Mouse (Mus musculus): Measurements from ENCODE around the gene Ahnak2. TPM values are rescaled to one million over a fixed set of nuclear protein-coding genes. Genes with fewer than 3 reads are reported as not detected.

The Ahnak2 gene
- total and polyA plus RNA-seq, 3 experiments = 2.6 to 11.4 TPM; not detected in 1

DNA sequence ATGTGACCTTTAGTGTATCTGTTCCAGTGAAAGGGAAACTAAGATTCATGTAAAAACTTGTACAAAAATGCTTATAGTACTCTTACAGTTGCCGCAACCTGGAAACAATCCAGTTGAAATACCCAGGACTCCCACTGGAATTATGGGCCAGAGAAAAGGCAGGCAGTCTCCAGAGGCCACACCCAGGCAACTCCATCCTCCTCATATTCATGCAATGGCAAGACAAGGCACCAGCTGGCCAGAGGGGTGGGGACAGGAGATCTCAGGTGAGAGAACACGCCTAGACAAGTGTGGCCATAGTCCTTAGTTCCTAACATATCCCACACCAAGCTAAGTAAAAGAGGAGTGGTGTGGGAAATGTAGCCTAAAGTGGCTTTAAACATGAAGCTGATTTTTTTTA, 20.2 kb upstream of the Ahnak2 start (continued):
- TF ChIP-seq SMC3 (IDR thresholded peaks at IDR 0.05; ENCODE audit: low read depth, low read length) (no peak), ZC3H11A (IDR thresholded peaks at IDR 0.05; ENCODE audit: low read depth, low read length) (no peak)

DNA sequence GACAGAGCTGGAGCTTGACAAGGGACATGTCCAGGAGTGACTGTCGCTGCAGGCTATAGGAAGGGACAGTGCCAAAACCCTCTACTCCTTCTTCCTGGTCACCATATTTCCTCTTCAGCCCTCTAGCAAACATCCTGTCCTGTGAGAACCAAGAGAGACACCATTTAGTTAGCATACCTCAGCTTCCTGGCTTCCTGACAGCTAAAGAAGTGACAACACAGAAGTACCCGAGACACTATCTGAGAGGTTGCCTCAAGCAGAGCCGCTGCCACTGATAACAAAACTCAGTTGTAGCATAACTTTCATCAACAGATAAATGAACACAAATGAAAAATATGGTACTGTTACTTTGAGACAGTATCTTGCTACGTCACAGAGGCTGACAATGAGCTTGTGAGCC, 19.5 kb upstream of the Ahnak2 start:
- H3K4me1 ChIP-seq (ENCODE audit: control insufficient read depth in 1 of 2, insufficient read depth in 2 of 2, low read length in 2 of 2) = peaks cover 21 to 36% of the 10 kb centered on the region in 2 experiments
- no peak overlapping the region for H3K27ac ChIP-seq (ENCODE audit: control insufficient read depth, low read depth, low read length)
- peaks cover 64% of the 10 kb centered on the region for H3K79me2 ChIP-seq (ENCODE audit: control insufficient read depth, insufficient read depth, low read length, poor library complexity)
- peak; percentile 61 for DNase-seq (ENCODE audit: low read depth, low spot score)
- H3K9me3 ChIP-seq (replicated peaks; ENCODE audit: insufficient read depth, low read length) = no peaks in the 10 kb centered on the region
- peaks cover 51 to 58% of the 10 kb centered on the region in 2 experiments for H3K36me3 ChIP-seq (ENCODE audit: control insufficient read depth in 1 of 2, insufficient read depth in 2 of 2, low read length in 2 of 2)
- 0 out of 2 replicates have a peak, but pooled peaks have one; percentile 13 for TF ChIP-seq POLR2AphosphoS5 (IDR thresholded peaks at IDR 0.05; ENCODE audit: borderline replicate concordance, low read depth, low read length)
- no peak for TF ChIP-seq EP300 (IDR thresholded peaks at IDR 0.05; ENCODE audit: low read depth in 1 of 2, low read length in 2 of 2)
- no peak for TF ChIP-seq RAD21 (IDR thresholded peaks at IDR 0.05; ENCODE audit: low read depth, low read length)
- H3K27me3 ChIP-seq (ENCODE audit: control insufficient read depth in 1 of 2, insufficient read depth in 2 of 2, low read length in 2 of 2) = no peaks in the 10 kb centered on the region
- H3K4me3 ChIP-seq (ENCODE audit: control insufficient read depth in 1 of 2, insufficient read depth in 1 of 2, low read depth in 2 of 2, low read length in 2 of 2) = no peak overlapping the region
- no peak overlapping the region for H3K9ac ChIP-seq (ENCODE audit: control insufficient read depth, low read depth, low read length, poor library complexity, severe bottlenecking)

DNA sequence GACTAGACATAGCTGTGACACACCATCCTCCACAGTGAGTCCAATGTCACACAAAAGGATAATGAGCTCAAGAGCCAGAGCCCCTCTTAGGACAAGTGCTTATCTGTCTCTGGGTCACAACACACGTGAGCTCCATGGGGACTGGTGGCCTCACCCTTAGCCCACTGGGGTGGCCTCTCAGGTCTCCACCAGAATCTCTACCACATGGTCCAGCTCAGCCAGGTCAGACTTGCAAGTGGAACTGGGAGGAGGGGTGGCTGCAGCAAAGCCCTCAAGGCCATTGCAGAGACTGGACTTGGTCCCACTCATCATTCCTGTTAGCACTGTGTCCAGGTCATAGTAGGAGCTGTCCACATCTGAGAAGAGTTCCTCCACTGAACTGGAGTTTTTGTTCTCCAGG, 18.8 kb upstream of the Ahnak2 start:
- Histone ChIP-seq H3K36me3 (ENCODE audit: control insufficient read depth in 1 of 2, insufficient read depth in 2 of 2, low read length in 2 of 2) (peaks cover 44 to 53% of the 10 kb centered on the region in 2 experiments), H3K27me3 (ENCODE audit: control insufficient read depth in 1 of 2, insufficient read depth in 2 of 2, low read length in 2 of 2) (no peaks in the 10 kb centered on the region), H3K4me3 (ENCODE audit: control insufficient read depth in 1 of 2, insufficient read depth in 1 of 2, low read depth in 2 of 2, low read length in 2 of 2) (no peak overlapping the region), H3K9ac (ENCODE audit: control insufficient read depth, low read depth, low read length, poor library complexity, severe bottlenecking) (no peak overlapping the region), H3K4me1 (ENCODE audit: control insufficient read depth in 1 of 2, insufficient read depth in 2 of 2, low read length in 2 of 2) (peaks cover 20 to 29% of the 10 kb centered on the region in 2 experiments), H3K27ac (ENCODE audit: control insufficient read depth, low read depth, low read length) (no peak overlapping the region), H3K9me3 (replicated peaks; ENCODE audit: insufficient read depth, low read length) (no peaks in the 10 kb centered on the region), H3K79me2 (ENCODE audit: control insufficient read depth, insufficient read depth, low read length, poor library complexity) (peaks cover 57% of the 10 kb centered on the region)
- TF ChIP-seq E2F4 (IDR thresholded peaks at IDR 0.05; ENCODE audit: borderline replicate concordance, low read depth, low read length) (no peak), CHD2 (IDR thresholded peaks at IDR 0.05; ENCODE audit: low read length) (no peak), USF2 (IDR thresholded peaks at IDR 0.05; ENCODE audit: borderline replicate concordance in 1 of 2, insufficient read depth in 1 of 2, low read depth in 1 of 2, low read length in 2 of 2) (no peak), TAL1 (IDR thresholded peaks at IDR 0.05; ENCODE audit: low read length) (no peak), EP300 (IDR thresholded peaks at IDR 0.05; ENCODE audit: low read depth in 1 of 2, low read length in 2 of 2) (no peak), TBP (IDR thresholded peaks at IDR 0.05; ENCODE audit: low read depth, low read length) (no peak), USF1 (IDR thresholded peaks at IDR 0.05; ENCODE audit: low read depth, low read length) (no peak), ZC3H11A (IDR thresholded peaks at IDR 0.05; ENCODE audit: low read depth, low read length) (no peak), ETS1 (IDR thresholded peaks at IDR 0.05; ENCODE audit: low read depth, low read length) (no peak), TCF12 (IDR thresholded peaks at IDR 0.05; ENCODE audit: low read depth, low read length) (no peak), ZNF384 (IDR thresholded peaks at IDR 0.05; ENCODE audit: low read depth, low read length) (no peak), ZMIZ1 (IDR thresholded peaks at IDR 0.05; ENCODE audit: low read depth, low read length) (no peak), NELFE (IDR thresholded peaks at IDR 0.05; ENCODE audit: low read depth, low read length) (no peak)
- no peak for DNase-seq (ENCODE audit: low read depth, low spot score)

Measured in MEL (cell line).